Mouse (Mus musculus) stomach, embryonic 16.5 days (tissue): ENCODE measurements around the gene Pkp4. TPM values are rescaled to one million over a fixed set of nuclear protein-coding genes. Genes with fewer than 3 reads are reported as not detected.

Source experiments
- ATAC-seq: fragments of 200-750 bp; cut with Nextera tagmentation; 2 replicates; pipeline ENCODE4 v1.8.0; 2017; ENCODE audit warnings: moderate number of reproducible peaks, moderate TSS enrichment; ENCODE audit not compliant: insufficient read depth, low FRiP score
- H3K27ac ChIP-seq: fragments of 300-500 bp; sonication (generic); 2 replicates; pipeline ENCODE4 v1.5.1; 2014; ENCODE audit warnings: low read length
- H3K27me3 ChIP-seq: fragments of 300-500 bp; sonication (generic); 2 replicates; pipeline ENCODE4 v1.6.1; 2014; ENCODE audit warnings: low read length, control low read depth, mixed read lengths; ENCODE audit not compliant: control insufficient read depth, insufficient read depth
- H3K36me3 ChIP-seq: fragments of 300-500 bp; sonication (generic); 2 replicates; pipeline ENCODE4 v1.6.1; 2014; ENCODE audit warnings: low read length; ENCODE audit not compliant: control insufficient read depth, insufficient read depth
- H3K4me1 ChIP-seq: fragments of 300-500 bp; sonication (generic); 2 replicates; pipeline ENCODE4 v1.6.1; 2014; ENCODE audit warnings: low read length, control low read depth, mixed read lengths; ENCODE audit not compliant: control insufficient read depth, insufficient read depth
- H3K4me2 ChIP-seq: fragments of 300-500 bp; sonication (generic); 2 replicates; pipeline ENCODE4 v1.6.1; 2014; ENCODE audit warnings: low read depth, low read length, mixed read lengths
- H3K4me3 ChIP-seq: fragments of 300-500 bp; sonication (generic); replicated peaks from 2 replicates; pipeline ENCODE4 v1.5.1; 2014; ENCODE audit warnings: mild to moderate bottlenecking, low read length
- H3K9ac ChIP-seq: fragments of 300-500 bp; sonication (generic); 2 replicates; pipeline ENCODE4 v1.6.1; 2014; ENCODE audit warnings: low read length
- H3K9me3 ChIP-seq: fragments of 300-500 bp; sonication (generic); replicated peaks from 2 replicates; pipeline ENCODE4 v1.6.1; 2016; ENCODE audit warnings: low read length, control low read depth; ENCODE audit not compliant: control insufficient read depth
- WGBS: fragments of 180-500 bp; shearing (Covaris S2); extraction: QIAGEN DNeasy Blood & Tissue Kit; methylation state at CpG from one replicate; pipeline ENCODE4 v1.1.7; 2014; 5-methylcytosine and 5-hydroxymethylcytosine counted together
- polyA plus RNA-seq: library from polyadenylated mRNA; unstranded; fragments of >200 nt; fragmentation: Nextera tagmentation; extraction: Ambion mirVana; gene quantifications from 2 replicates; pipeline ENCODE4 v1.2.1, GENCODE M21; 2015

The Pkp4 gene
- polyA plus RNA-seq, 1 experiment from 2014 or later, result 30.0 TPM

DNA sequence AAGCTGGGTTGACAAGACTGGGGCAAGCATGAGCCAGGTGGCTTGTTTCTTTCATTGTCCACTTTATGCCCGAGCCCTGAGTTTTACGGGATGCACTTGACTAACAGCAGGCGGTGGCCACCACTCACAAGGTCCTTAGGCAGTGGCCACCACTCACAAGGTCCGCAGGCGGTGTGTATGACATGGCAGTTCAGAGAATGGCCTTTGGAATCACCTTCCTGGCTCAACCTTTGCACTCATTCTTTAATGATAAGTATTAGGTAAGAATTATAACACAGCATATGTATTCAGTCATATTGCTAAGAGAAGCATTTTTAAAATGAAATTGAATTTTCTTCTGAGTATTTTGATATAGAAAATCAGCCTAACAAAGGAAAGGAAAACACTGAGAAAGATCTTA lies 73.3 kb downstream of the Pkp4 start:
- ATAC-seq, result no peak
- 88% methylated on average over 5 of the region's 5 CpGs for WGBS
- no peaks in the 10 kb centered on the region for H3K27me3 ChIP-seq
- no peak overlapping the region for H3K4me3 ChIP-seq
- no peak overlapping the region for H3K9ac ChIP-seq
- H3K36me3 ChIP-seq, result peaks cover 6% of the 10 kb centered on the region; the same call in 1 of the 2 replicates
- no peak overlapping the region for H3K4me2 ChIP-seq
- H3K27ac ChIP-seq, result no peak overlapping the region
- peaks cover 2% of the 10 kb centered on the region; the same call in 1 of the 2 replicates for H3K4me1 ChIP-seq
- no peaks in the 10 kb centered on the region for H3K9me3 ChIP-seq

- Histone ChIP-seq H3K9ac (no peak overlapping the region), H3K36me3 (peaks cover 6% of the 10 kb centered on the region; the same call in 1 of the 2 replicates), H3K4me1 (peaks cover 2% of the 10 kb centered on the region; the same call in 1 of the 2 replicates), H3K4me3 (no peak overlapping the region), H3K27ac (no peak overlapping the region), H3K4me2 (no peak overlapping the region), H3K27me3 (no peaks in the 10 kb centered on the region), H3K9me3 (no peaks in the 10 kb centered on the region)
- WGBS, result 89% methylated on average over 5 of the region's 5 CpGs
- no peak for ATAC-seq
Observed at GRCm38 (mm10) chr2:59234537-59234936, 73.9 kb downstream of the Pkp4 start.

DNA sequence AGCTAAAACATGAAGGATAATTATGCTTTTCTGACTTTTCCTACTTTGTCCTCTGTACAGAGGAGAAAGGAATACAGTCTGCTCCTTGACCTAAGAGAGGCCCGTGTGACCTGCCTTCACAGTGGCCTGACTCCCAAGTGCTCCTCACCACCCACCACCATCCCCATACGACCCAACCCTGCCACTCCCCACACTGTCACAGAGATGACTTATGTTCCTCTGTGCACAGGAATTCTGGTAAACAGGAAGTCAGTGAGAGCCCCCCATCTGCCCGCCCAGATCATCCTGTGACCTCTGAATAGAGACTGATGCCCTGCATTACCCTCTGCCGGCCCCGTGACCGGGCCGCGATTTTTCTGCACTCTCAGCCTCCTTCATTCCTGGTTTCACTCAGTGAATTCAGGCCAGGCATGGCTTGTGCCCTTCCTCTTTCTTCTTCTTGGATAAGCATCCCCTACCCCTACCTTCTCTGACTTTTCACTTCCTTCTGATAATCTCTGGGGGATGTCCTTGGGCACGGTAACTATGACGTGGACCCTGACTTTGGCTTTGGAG lies 79.3 kb downstream of the Pkp4 start:
- WGBS, result 63% methylated on average over 10 of the region's 10 CpGs
- H3K9ac ChIP-seq, result no peak overlapping the region
- H3K4me2 ChIP-seq, result no peak overlapping the region
- peaks cover 6% of the 10 kb centered on the region; the same call in 1 of the 2 replicates for H3K36me3 ChIP-seq
- no peak; the same call in 1 of the 2 replicates for ATAC-seq
- no peaks in the 10 kb centered on the region for H3K27me3 ChIP-seq
- H3K4me3 ChIP-seq, result no peak overlapping the region
- no peak overlapping the region for H3K27ac ChIP-seq
- no peaks in the 10 kb centered on the region for H3K9me3 ChIP-seq
- no peaks in the 10 kb centered on the region for H3K4me1 ChIP-seq

- Histone ChIP-seq H3K36me3 (peaks cover 6% of the 10 kb centered on the region; the same call in 1 of the 2 replicates), H3K9me3 (no peaks in the 10 kb centered on the region), H3K27me3 (no peaks in the 10 kb centered on the region), H3K9ac (no peak overlapping the region), H3K4me2 (no peak overlapping the region), H3K4me3 (no peak overlapping the region), H3K4me1 (no peaks in the 10 kb centered on the region), H3K27ac (no peak overlapping the region)
- ATAC-seq, result no peak
- 87% methylated on average over 10 of the region's 10 CpGs for WGBS
Observed at GRCm38 (mm10) chr2:59242117-59242516, 81.5 kb downstream of the Pkp4 start.

DNA sequence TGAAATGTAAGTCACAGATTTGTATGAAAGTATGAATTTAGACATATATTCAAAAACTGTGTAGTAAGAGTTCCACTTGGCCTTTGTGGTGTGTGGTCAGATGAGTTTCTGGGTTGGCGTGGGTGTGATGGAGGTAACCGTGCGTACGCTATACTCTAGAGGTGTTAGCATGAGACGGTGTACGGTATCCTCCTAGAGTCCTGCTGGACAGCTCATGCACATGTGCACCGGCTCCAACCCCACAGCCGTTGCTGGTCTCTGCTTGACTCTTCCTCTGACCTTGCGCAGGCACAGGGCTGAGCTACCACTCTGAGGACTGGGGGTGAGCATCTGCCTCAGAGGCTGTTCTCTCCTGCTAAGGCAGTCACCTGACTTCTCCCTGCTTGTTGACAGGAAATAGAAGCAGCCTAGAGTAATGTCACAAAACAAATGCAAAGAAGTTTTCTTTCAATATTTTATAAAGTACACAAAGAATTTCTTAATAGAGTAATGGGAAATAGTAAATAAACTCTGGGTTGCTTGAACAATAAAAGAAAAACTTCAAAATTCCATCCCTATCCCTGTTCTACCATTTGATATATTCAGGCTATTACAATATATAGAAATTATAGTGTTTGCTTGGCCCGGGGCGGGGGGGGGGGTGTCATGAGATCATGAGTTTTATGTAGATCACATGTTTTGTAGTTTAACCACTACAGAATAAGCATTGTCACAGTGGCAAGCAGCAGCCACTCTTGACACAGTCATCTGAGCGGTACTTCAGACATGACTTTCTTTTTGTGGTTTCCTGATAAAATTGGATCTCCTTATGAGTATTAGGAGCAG lies 83.8 kb downstream of the Pkp4 start:
- ATAC-seq, result no peak
- H3K4me3 ChIP-seq, result no peak overlapping the region
- 90% methylated on average over 12 of the region's 12 CpGs for WGBS
- H3K4me1 ChIP-seq, result no peaks in the 10 kb centered on the region
- H3K27me3 ChIP-seq, result no peaks in the 10 kb centered on the region
- no peaks in the 10 kb centered on the region for H3K9me3 ChIP-seq
- no peak overlapping the region for H3K9ac ChIP-seq
- no peak overlapping the region for H3K27ac ChIP-seq
- no peak overlapping the region for H3K4me2 ChIP-seq
- H3K36me3 ChIP-seq, result no peaks in the 10 kb centered on the region

GRCm38 (mm10) chr2:59245098-59245388 lies 84.4 kb downstream of the Pkp4 start:
- no peak for ATAC-seq
- Histone ChIP-seq H3K4me2 (no peak overlapping the region), H3K27ac (no peak overlapping the region), H3K4me1 (no peaks in the 10 kb centered on the region), H3K27me3 (no peaks in the 10 kb centered on the region), H3K9me3 (no peaks in the 10 kb centered on the region), H3K4me3 (no peak overlapping the region), H3K36me3 (no peaks in the 10 kb centered on the region), H3K9ac (no peak overlapping the region)
- 82% methylated on average over 3 of the region's 3 CpGs for WGBS

- 65% methylated on average over 3 of the region's 3 CpGs for WGBS
- no peak overlapping the region for H3K4me3 ChIP-seq
- no peaks in the 10 kb centered on the region for H3K36me3 ChIP-seq
- no peak overlapping the region for H3K27ac ChIP-seq
- no peak overlapping the region for H3K4me2 ChIP-seq
- H3K9ac ChIP-seq, result no peak overlapping the region
- H3K4me1 ChIP-seq, result no peaks in the 10 kb centered on the region
- no peaks in the 10 kb centered on the region for H3K9me3 ChIP-seq
- no peaks in the 10 kb centered on the region for H3K27me3 ChIP-seq
- no peak for ATAC-seq
Observed at GRCm38 (mm10) chr2:59248806-59249205, 88.2 kb downstream of the Pkp4 start.

- Histone ChIP-seq H3K4me1 (no peaks in the 10 kb centered on the region), H3K9me3 (no peaks in the 10 kb centered on the region), H3K27ac (no peak overlapping the region), H3K36me3 (no peaks in the 10 kb centered on the region), H3K4me2 (no peak overlapping the region), H3K4me3 (no peak overlapping the region), H3K27me3 (no peaks in the 10 kb centered on the region), H3K9ac (no peak overlapping the region)
- ATAC-seq, result no peak
Observed at GRCm38 (mm10) chr2:59252818-59253217, 92.2 kb downstream of the Pkp4 start.

GRCm38 (mm10) chr2:59253435-59253834 lies 92.8 kb downstream of the Pkp4 start:
- Histone ChIP-seq H3K4me1 (no peaks in the 10 kb centered on the region), H3K4me3 (no peak overlapping the region), H3K27me3 (no peaks in the 10 kb centered on the region), H3K9me3 (no peaks in the 10 kb centered on the region), H3K27ac (no peak overlapping the region), H3K36me3 (no peaks in the 10 kb centered on the region), H3K9ac (no peak overlapping the region), H3K4me2 (no peak overlapping the region)
- no peak for ATAC-seq
- WGBS, result 91% methylated on average over 3 of the region's 3 CpGs
